ENCODE assay signal across 8 mouse cellular contexts in the genomic region with DNA sequence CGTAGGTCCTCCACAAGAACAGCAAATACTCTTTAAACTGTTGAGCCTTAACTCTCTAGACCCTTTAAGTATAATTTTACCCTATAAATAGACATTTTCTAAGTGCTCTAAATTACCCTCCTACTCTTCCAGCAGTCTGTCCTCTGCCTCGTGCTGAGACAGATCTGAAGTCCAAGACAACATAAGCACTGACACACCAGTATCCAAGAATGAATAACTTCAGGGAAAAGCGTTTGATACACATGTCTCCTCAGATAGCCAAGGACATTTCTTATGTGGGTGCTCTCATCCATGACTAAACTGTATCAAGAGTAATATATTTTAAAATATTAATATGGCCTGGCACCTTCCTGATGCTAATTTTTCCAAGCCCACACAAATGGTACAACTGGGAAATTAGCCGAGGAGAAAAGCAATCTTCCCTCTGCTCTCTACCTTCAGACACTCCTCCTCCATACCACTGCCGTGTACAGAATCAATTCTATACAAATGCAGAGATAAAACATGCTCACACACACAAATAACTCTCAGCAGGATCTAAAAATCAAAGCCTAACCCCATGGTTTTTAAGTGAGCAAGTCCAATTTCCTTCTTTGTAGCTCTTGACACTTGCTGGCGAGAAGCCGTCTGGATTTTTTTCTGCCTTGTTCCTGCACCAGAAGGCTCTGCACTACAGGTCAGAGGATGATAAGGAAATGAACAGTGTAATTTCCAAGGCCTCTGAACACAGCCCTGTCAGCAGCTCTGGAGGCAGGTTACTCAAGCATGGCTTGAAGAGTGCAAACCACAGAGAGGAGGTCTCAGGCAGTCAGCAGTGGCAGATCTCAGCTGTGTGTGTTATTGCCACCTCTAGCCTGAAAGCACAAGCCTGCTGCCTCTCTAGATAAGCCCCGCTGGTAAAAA. TPM values are rescaled to one million over a fixed set of nuclear protein-coding genes. Genes with fewer than 3 reads are reported as not detected.
DNase-seq lines count a peak whose midpoint lies in the region; ATAC-seq lines count a peak whose summit lies in the region.

No protein-coding gene starts in this region.

- no peaks in the 10 kb centered on the region for H3K9me3 ChIP-seq in hindbrain, embryonic 11.5 days (ENCODE audit: control insufficient read depth, low read length)
- no peaks in the 10 kb centered on the region for H3K9me3 ChIP-seq in hindbrain, embryonic 10.5 days
- H3K9me3 ChIP-seq in heart, embryonic 15.5 days (replicated peaks): no peaks in the 10 kb centered on the region
- H3K9me3 ChIP-seq in midbrain, embryonic 10.5 days (replicated peaks): no peaks in the 10 kb centered on the region

- no peaks in the 10 kb centered on the region for H3K27me3 ChIP-seq in hindbrain, embryonic 11.5 days (ENCODE audit: control insufficient read depth, insufficient read depth, low read length)
- H3K27me3 ChIP-seq in hindbrain, embryonic 10.5 days (ENCODE audit: insufficient read depth, poor library complexity, severe bottlenecking): no peaks in the 10 kb centered on the region
- no peaks in the 10 kb centered on the region for H3K27me3 ChIP-seq in heart, embryonic 15.5 days
- H3K27me3 ChIP-seq in midbrain, embryonic 10.5 days (ENCODE audit: low read depth, poor library complexity, severe bottlenecking): no peaks in the 10 kb centered on the region

- H3K4me3 ChIP-seq in hindbrain, embryonic 11.5 days (ENCODE audit: low read depth, low read length): no peak overlapping the region
- no peak overlapping the region for H3K4me3 ChIP-seq in hindbrain, embryonic 10.5 days
- no peak overlapping the region; the same call in 1 of the 2 replicates for H3K4me3 ChIP-seq in heart, embryonic 15.5 days
- H3K4me3 ChIP-seq in midbrain, embryonic 10.5 days: no peak overlapping the region

- H3K9ac ChIP-seq in hindbrain, embryonic 11.5 days (ENCODE audit: low read depth, low read length): no peak overlapping the region
- H3K9ac ChIP-seq in heart, embryonic 15.5 days: peak overlapping the region; percentile 20; the same call in 1 of the 2 replicates

- 0 out of 2 replicates have a peak overlapping the region, but pooled peaks have one; percentile 11 for H3K27ac ChIP-seq in hindbrain, embryonic 11.5 days (ENCODE audit: low read depth, low read length)
- H3K27ac ChIP-seq in hindbrain, embryonic 10.5 days: no peak overlapping the region
- H3K27ac ChIP-seq in heart, embryonic 15.5 days: peak overlapping the region; percentile 79
- 0 out of 2 replicates have a peak overlapping the region, but pooled peaks have one; percentile 3 for H3K27ac ChIP-seq in midbrain, embryonic 10.5 days (replicated peaks)

- no peak overlapping the region for H3K4me2 ChIP-seq in hindbrain, embryonic 11.5 days (replicated peaks; ENCODE audit: low read depth, low read length)
- peak overlapping the region; percentile 45 for H3K4me2 ChIP-seq in heart, embryonic 15.5 days

- no peaks in the 10 kb centered on the region for H3K36me3 ChIP-seq in hindbrain, embryonic 11.5 days (ENCODE audit: control insufficient read depth, insufficient read depth, low read length)
- H3K36me3 ChIP-seq in hindbrain, embryonic 10.5 days: peaks cover 29% of the 10 kb centered on the region
- H3K36me3 ChIP-seq in heart, embryonic 15.5 days: no peaks in the 10 kb centered on the region
- H3K36me3 ChIP-seq in midbrain, embryonic 10.5 days: peaks cover 23% of the 10 kb centered on the region

- WGBS in hindbrain, embryonic 11.5 days: 69% methylated on average over 8 of the region's 8 CpGs
- WGBS in hindbrain, embryonic 10.5 days: 61% methylated on average over 8 of the region's 8 CpGs
- 26% methylated on average over 8 of the region's 8 CpGs for WGBS in heart, embryonic 15.5 days
- 69% methylated on average over 8 of the region's 8 CpGs for WGBS in midbrain, embryonic 10.5 days

- ATAC-seq in hindbrain, embryonic 11.5 days (ENCODE audit: low FRiP score): no peak; the same call in 1 of the 2 replicates
- peak; percentile 83 for ATAC-seq in heart, embryonic 15.5 days (replicated peaks; ENCODE audit: insufficient number of reproducible peaks, insufficient read depth, low FRiP score, low read depth)

- no peaks in the 10 kb centered on the region; the same call in 1 of the 2 replicates for H3K4me1 ChIP-seq in hindbrain, embryonic 11.5 days (replicated peaks; ENCODE audit: control insufficient read depth, insufficient read depth, low read length)
- H3K4me1 ChIP-seq in hindbrain, embryonic 10.5 days (replicated peaks): peaks cover 39% of the 10 kb centered on the region
- H3K4me1 ChIP-seq in heart, embryonic 15.5 days (replicated peaks): peaks cover 70% of the 10 kb centered on the region
- peaks cover 23% of the 10 kb centered on the region for H3K4me1 ChIP-seq in midbrain, embryonic 10.5 days

- DNase-seq in hindbrain, embryonic 11.5 days (ENCODE audit: low spot score): peak; percentile 11
- no peak for DNase-seq in hindbrain, embryonic 10.5 days (ENCODE audit: low spot score)
- peak; percentile 56 for DNase-seq in cerebellum, adult 8-10 months
- DNase-seq in kidney, postnatal 10 days: peak; percentile 71
- DNase-seq in midbrain, embryonic 10.5 days (ENCODE audit: low spot score): no peak
- no peak for DNase-seq in right cerebral cortex, postnatal 14 days
- no peak for DNase-seq in urinary bladder, postnatal 10 days (ENCODE audit: low spot score)

RNA-seq across cellular contexts. Expression of gene Zfp609, which starts 40.2 kb away (rescaled TPM):
- 9.2 and 12.5 TPM in 2 replicates for polyA plus RNA-seq in hindbrain, embryonic 11.5 days (2014; fragmentation: Nextera tagmentation; extraction: Ambion mirVana)
- 6.8 and 9.2 TPM in 2 replicates for polyA plus RNA-seq in hindbrain, embryonic 10.5 days (2016; fragmentation: Nextera tagmentation; extraction: Ambion mirVana)
- polyA plus RNA-seq in heart, embryonic 15.5 days (2015; fragmentation: Nextera tagmentation; extraction: Ambion mirVana): 4.9 and 5.7 TPM in 2 replicates
- polyA plus RNA-seq in midbrain, embryonic 10.5 days (2016; fragmentation: Nextera tagmentation; extraction: Ambion mirVana): 6.4 and 7.3 TPM in 2 replicates

Comparison
In these comparisons a context has a peak if more than half of its experiments do, and no peak if none do; other contexts are left out.
1. DNase-seq: peak in hindbrain, embryonic 11.5 days (single experiment), cerebellum, adult 8-10 months (single experiment) and kidney, postnatal 10 days (single experiment); none in hindbrain, embryonic 10.5 days (single experiment), midbrain, embryonic 10.5 days (single experiment), right cerebral cortex, postnatal 14 days (single experiment) and urinary bladder, postnatal 10 days (single experiment).